Mouse (Mus musculus): ENCODE data around the gene Mical3.

- TF ChIP-seq CTCF (IDR thresholded peaks at IDR 0.05; ENCODE audit: borderline replicate concordance, control insufficient read depth, extremely low read depth, insufficient read depth, low read length, poor library complexity) (no peak), POLR2A (IDR thresholded peaks at IDR 0.05; ENCODE audit: control insufficient read depth, extremely low read depth, insufficient read depth, low read length, poor library complexity) (no peak)
Observed at GRCm38 (mm10) chr6:121031370-121031769, 99.4 kb downstream of the Mical3 start.

Data from thymus, adult 2 months (tissue).